Mouse (Mus musculus) cerebellum, adult 9-11 months (tissue): ENCODE data around the gene Ankrd6.

Experiments
- DNase-seq: peaks from one replicate; pipeline ENCODE4 v3.0.0; 2022

The Ankrd6 gene

GRCm38 (mm10) chr4:32948696-32949095, 1.9 kb downstream of the Ankrd6 start:
- no peak for DNase-seq

GRCm38 (mm10) chr4:32947631-32948030, 3.0 kb downstream of the Ankrd6 start:
- no peak for DNase-seq

- DNase-seq = no peak
Observed at GRCm38 (mm10) chr4:32940984-32941383, 9.7 kb downstream of the Ankrd6 start.

GRCm38 (mm10) chr4:32939964-32940363, 10.7 kb downstream of the Ankrd6 start:
- DNase-seq = no peak

GRCm38 (mm10) chr4:32939521-32939920, 11.1 kb downstream of the Ankrd6 start:
- no peak for DNase-seq

GRCm38 (mm10) chr4:32936762-32937341, 13.8 kb downstream of the Ankrd6 start:
- DNase-seq = no peak

- DNase-seq = no peak
Observed at GRCm38 (mm10) chr4:32932056-32932455, 18.6 kb downstream of the Ankrd6 start.

- DNase-seq = no peak
Observed at GRCm38 (mm10) chr4:32929750-32930149, 20.9 kb downstream of the Ankrd6 start.

GRCm38 (mm10) chr4:32928692-32929448, 21.8 kb downstream of the Ankrd6 start:
- no peak for DNase-seq

GRCm38 (mm10) chr4:32923891-32924294, 26.7 kb downstream of the Ankrd6 start:
- no peak for DNase-seq

GRCm38 (mm10) chr4:32923436-32923835, 27.2 kb downstream of the Ankrd6 start:
- DNase-seq = peak; percentile 18

GRCm38 (mm10) chr4:32922871-32923270, 27.8 kb downstream of the Ankrd6 start:
- DNase-seq = no peak

- no peak for DNase-seq
Observed at GRCm38 (mm10) chr4:32920863-32921262, 29.8 kb downstream of the Ankrd6 start.

GRCm38 (mm10) chr4:32918571-32918970, 32.1 kb downstream of the Ankrd6 start:
- no peak for DNase-seq

- DNase-seq = no peak
Observed at GRCm38 (mm10) chr4:32916689-32917385, 33.8 kb downstream of the Ankrd6 start.

- no peak for DNase-seq
Observed at GRCm38 (mm10) chr4:32915928-32916327, 34.7 kb downstream of the Ankrd6 start.

GRCm38 (mm10) chr4:32909996-32910395, 40.6 kb downstream of the Ankrd6 start:
- no peak for DNase-seq

GRCm38 (mm10) chr4:32909241-32909979, 41.2 kb downstream of the Ankrd6 start:
- DNase-seq = no peak

GRCm38 (mm10) chr4:32907631-32908030, 43.0 kb downstream of the Ankrd6 start:
- no peak for DNase-seq

GRCm38 (mm10) chr4:32906627-32907026, 44.0 kb downstream of the Ankrd6 start:
- no peak for DNase-seq

GRCm38 (mm10) chr4:32905913-32906312, 44.7 kb downstream of the Ankrd6 start:
- DNase-seq = no peak

GRCm38 (mm10) chr4:32905381-32905780, 45.3 kb downstream of the Ankrd6 start:
- no peak for DNase-seq

GRCm38 (mm10) chr4:32903826-32904225, 46.8 kb downstream of the Ankrd6 start:
- DNase-seq = no peak
